In genomic region chr5:140201566-140201965, GRCm38 (mm10) we compare ENCODE assay signal across 9 mouse cellular contexts.
"Had no signal": no experiment of that assay in that cellular context is flagged by ENCODE, and none has a peak within 500 bp of the region (broad histone marks: within the 10 kb centered on the region; RNA-seq: fewer than 3 reads in every experiment).

No protein-coding gene starts in this region.

- ATAC-seq: liver, embryonic 12.5 days; midbrain, embryonic 16.5 days had no signal

- DNase-seq: kidney, adult 2 months; kidney, postnatal 14 days; lung, embryonic 14.5 days; lung, postnatal 10 days; right cerebral cortex, postnatal 14 days had no signal

- H3K27me3 ChIP-seq: kidney, embryonic 15.5 days; liver, embryonic 12.5 days; midbrain, embryonic 12.5 days had no signal
